Mouse (Mus musculus) testis, adult 2 months (tissue): ENCODE results near the gene Etnk1. TPM values are rescaled to one million over a fixed set of nuclear protein-coding genes. Genes with fewer than 3 reads are reported as not detected.

Experiments used
- H3K27ac ChIP-seq: fragments of 200-500 bp; 2 replicates; pipeline ENCODE4 v1.5.1; 2012; ENCODE audit warnings: low read depth, low read length; ENCODE audit not compliant: control insufficient read depth, insufficient read depth
- H3K27me3 ChIP-seq: fragments of 200-500 bp; 2 replicates; pipeline ENCODE4 v1.6.1; 2012; ENCODE audit warnings: mild to moderate bottlenecking, low read length, moderate library complexity; ENCODE audit not compliant: control insufficient read depth, insufficient read depth
- H3K36me3 ChIP-seq: fragments of 200-500 bp; 2 replicates; pipeline ENCODE4 v1.6.1; 2012; ENCODE audit warnings: mild to moderate bottlenecking, low read length; ENCODE audit not compliant: control insufficient read depth, insufficient read depth
- H3K4me1 ChIP-seq: fragments of 200-500 bp; 2 replicates; pipeline ENCODE4 v1.6.1; 2012; ENCODE audit warnings: low read length; ENCODE audit not compliant: control insufficient read depth, insufficient read depth
- H3K4me3 ChIP-seq: fragments of 200-500 bp; 2 replicates; pipeline ENCODE4 v1.5.1; 2012; ENCODE audit warnings: low read depth, mild to moderate bottlenecking, low read length, moderate library complexity, mixed read lengths; ENCODE audit not compliant: control insufficient read depth
- CTCF ChIP-seq: fragments of 200-500 bp; IDR thresholded peaks from 2 replicates; pipeline ENCODE4 v1.5.1; 2012; ENCODE audit warnings: low read depth, mild to moderate bottlenecking, inconsistent platforms, low read length, moderate library complexity; ENCODE audit not compliant: control insufficient read depth, insufficient read depth, insufficient replicate concordance
- POLR2A ChIP-seq: fragments of 200-500 bp; IDR thresholded peaks from 2 replicates; pipeline ENCODE4 v1.6.1; 2012; ENCODE audit warnings: low read depth, mild to moderate bottlenecking, inconsistent platforms, low read length, moderate library complexity; ENCODE audit not compliant: control insufficient read depth
- polyA plus RNA-seq: library from polyadenylated mRNA; depleted of rRNA; stranded (reverse); fragments of >200 nt; gene quantifications from 2 replicates; pipeline ENCODE4 v1.2.3, GENCODE M21; 2012

Gene Etnk1
- polyA plus RNA-seq, 1 experiment: 52.2 TPM

GRCm38 (mm10) chr6:143160572-143161231 lies 6.3 kb upstream of the Etnk1 start:
- H3K36me3 ChIP-seq: no peaks in the 10 kb centered on the region
- TF ChIP-seq CTCF (no peak), POLR2A (no peak)
- H3K4me1 ChIP-seq: peaks cover 6% of the 10 kb centered on the region

GRCm38 (mm10) chr6:143162161-143162877 lies 4.7 kb upstream of the Etnk1 start:
- TF ChIP-seq POLR2A: no peak
- TF ChIP-seq CTCF: no peak
- peaks cover 6% of the 10 kb centered on the region for H3K4me1 ChIP-seq

More at GRCm38 (mm10) chr6:143160572-143161231, 6.3 kb upstream of the Etnk1 start:
- Histone ChIP-seq H3K4me3 (no peak overlapping the region), H3K27ac (no peak overlapping the region), H3K27me3 (no peaks in the 10 kb centered on the region)

DNA sequence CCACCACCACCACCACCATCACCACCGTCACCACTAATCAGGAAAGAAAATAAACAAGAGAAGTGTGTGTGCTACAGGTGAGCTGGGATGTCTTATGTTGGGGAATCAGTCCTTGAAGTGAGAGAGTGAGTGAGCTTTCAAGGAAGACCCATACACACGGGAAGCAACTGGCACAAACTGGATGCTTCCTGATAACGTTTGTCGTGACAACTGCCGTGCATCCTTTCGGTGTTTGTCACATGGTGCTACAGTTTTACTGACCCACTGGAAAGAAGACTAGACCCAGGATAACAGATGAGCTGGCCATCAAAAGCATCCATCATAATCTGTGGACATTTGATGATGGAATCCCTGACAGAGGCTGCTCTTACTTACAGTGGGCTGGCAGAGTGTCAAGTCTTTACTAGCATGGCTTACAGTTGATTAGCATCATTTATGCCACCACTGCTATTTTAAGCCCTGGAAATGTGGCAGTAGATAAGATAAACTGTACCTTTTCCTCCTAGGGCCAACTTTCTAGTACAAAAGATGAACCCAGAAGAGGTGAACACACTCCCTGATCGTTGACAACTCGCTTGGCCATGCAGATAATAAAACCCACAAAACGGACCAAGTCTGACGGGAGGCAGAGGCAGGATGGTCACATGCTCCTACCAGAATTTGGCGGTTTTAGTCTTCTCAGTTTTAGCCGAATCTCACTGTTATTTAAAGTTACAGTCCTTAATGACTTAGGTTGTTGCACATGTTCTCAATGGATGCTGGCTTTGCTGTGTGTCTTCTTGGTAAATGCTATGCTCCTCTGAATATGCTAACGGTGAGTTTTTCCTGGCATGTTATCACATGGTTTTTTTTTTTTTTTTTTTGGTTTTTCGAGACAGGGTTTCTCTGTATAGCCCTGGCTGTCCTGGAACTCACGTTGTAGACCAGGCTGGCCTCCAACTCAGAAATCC lies 2.8 kb upstream of the Etnk1 start:
- no peak overlapping the region for H3K27ac ChIP-seq
- H3K36me3 ChIP-seq: no peaks in the 10 kb centered on the region
- H3K4me3 ChIP-seq: no peak overlapping the region
- H3K4me1 ChIP-seq: peaks cover 6% of the 10 kb centered on the region
- TF ChIP-seq POLR2A: no peak
- no peak for TF ChIP-seq CTCF
- H3K27me3 ChIP-seq: no peaks in the 10 kb centered on the region

More at GRCm38 (mm10) chr6:143162161-143162877, 4.7 kb upstream of the Etnk1 start:
- peak overlapping the region; percentile 50; the same call in 1 of the 2 replicates for H3K4me3 ChIP-seq
- H3K27me3 ChIP-seq: no peaks in the 10 kb centered on the region
- no peak overlapping the region for H3K27ac ChIP-seq
- no peaks in the 10 kb centered on the region for H3K36me3 ChIP-seq

GRCm38 (mm10) chr6:143164906-143165255 lies 2.1 kb upstream of the Etnk1 start:
- Histone ChIP-seq H3K4me1 (peaks cover 6% of the 10 kb centered on the region), H3K27ac (no peak overlapping the region), H3K27me3 (no peaks in the 10 kb centered on the region), H3K36me3 (no peaks in the 10 kb centered on the region), H3K4me3 (no peak overlapping the region)
- no peak for TF ChIP-seq POLR2A

- Histone ChIP-seq H3K36me3 (no peaks in the 10 kb centered on the region), H3K4me3 (peak overlapping the region; percentile 97; the same call in 1 of the 2 replicates), H3K27ac (peak overlapping the region; percentile 12; the same call in 1 of the 2 replicates), H3K27me3 (no peaks in the 10 kb centered on the region), H3K4me1 (peaks cover 6% of the 10 kb centered on the region)
- TF ChIP-seq POLR2A: no peak
- no peak for TF ChIP-seq CTCF
Observed at GRCm38 (mm10) chr6:143165404-143166257, 1.4 kb upstream of the Etnk1 start.

DNA sequence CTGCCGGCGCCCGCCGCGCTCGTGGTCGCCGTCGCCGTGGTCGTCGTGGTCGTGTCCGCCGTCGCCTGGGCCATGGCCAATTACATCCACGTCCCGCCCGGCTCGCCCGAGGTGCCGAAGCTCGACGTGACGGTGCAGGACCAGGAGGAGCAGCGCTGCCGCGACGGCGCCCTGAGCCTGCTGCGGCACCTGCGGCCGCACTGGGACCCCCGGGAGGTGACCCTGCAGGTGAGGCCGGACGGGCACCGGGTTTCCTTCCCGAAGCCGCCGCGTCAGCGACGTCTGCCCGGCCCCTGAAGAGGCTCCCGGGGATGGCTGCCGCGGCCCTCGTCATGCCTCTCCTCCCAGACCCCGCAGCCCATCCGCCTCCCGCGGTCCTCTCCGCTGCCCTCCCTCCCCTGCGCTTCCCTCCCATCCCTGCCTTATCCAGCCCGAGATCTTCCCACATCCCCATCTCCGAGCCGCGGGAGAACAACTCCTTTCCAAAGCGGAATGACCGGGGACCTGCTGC lies 443 bp downstream of the Etnk1 start:
- H3K27me3 ChIP-seq: no peaks in the 10 kb centered on the region
- no peaks in the 10 kb centered on the region for H3K4me1 ChIP-seq

More for the DNA sequence above, 443 bp downstream of the Etnk1 start:
- H3K36me3 ChIP-seq: no peaks in the 10 kb centered on the region
- H3K4me3 ChIP-seq: peak overlapping the region; percentile 97
- TF ChIP-seq POLR2A (no peak), CTCF (no peak)
- peak overlapping the region; percentile 78 for H3K27ac ChIP-seq
